ENCODE assay signal across 7 mouse cellular contexts in the genomic region with DNA sequence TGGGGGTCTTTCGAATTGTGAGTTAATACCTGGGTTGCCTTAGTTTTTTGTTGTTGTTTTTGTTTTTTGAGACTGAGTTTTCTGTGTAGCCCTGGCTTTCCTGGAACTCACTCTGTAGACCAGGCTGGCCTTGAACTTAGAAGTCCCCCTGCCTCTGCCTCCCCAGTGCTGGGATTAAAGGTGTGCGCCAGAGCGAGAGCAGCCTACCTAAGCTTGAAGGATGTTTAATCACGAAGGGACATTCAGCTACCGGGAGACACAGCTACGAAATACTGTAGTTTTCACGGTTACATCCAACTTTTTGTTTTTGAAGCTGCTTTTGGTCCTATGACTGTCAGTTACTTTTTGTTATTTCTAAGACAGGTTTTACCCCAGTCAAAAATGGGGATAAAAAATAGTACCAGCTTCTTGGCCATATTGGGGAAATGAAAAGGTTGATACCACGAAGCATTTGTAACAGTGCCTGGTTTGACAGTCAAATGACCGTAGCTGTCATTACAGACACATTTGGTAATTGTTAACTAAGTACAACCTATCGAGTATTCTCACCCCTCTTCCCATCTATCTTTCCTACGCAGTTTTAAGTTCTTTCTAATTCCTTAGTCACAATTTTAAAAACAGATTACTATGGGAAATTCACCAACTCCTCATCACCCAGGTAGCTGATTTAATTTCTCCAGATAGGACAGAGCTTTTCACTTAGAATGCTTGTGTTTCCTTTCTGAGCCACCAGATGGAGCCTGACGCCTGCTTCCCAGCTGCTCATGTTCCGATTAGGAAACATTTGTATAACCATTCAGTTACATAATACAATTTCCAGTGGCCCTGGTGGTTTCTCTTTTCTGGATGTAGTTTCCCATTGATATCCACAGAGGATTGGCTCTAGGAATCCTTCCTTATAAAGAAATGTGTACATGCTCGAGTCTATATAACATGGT. TPM values are rescaled to one million over a fixed set of nuclear protein-coding genes. Genes with fewer than 3 reads are reported as not detected.
DNase-seq lines count a peak whose midpoint lies in the region; ATAC-seq and TF ChIP-seq lines count a peak whose summit lies in the region.

No protein-coding gene starts in this region.

- 46% methylated on average over 14 of the region's 14 CpGs for WGBS in hindbrain, postnatal 0 days

- H3K4me1 ChIP-seq in hindbrain, postnatal 0 days (ENCODE audit: insufficient read depth, low read length) = no peaks in the 10 kb centered on the region

- H3K27ac ChIP-seq in hindbrain, postnatal 0 days = peak overlapping the region; percentile 92; the same call in 1 of the 2 replicates

- H3K4me2 ChIP-seq in hindbrain, postnatal 0 days (ENCODE audit: low read depth, low read length) = peak overlapping the region; percentile 65

- peak; percentile 87 for TF ChIP-seq CTCF in hindbrain, postnatal 0 days (IDR thresholded peaks at IDR 0.05; ENCODE audit: low read depth)

- peak; percentile 97 for DNase-seq in adipocyte (ENCODE audit: low spot score)
- peak; percentile 89 for DNase-seq in gastrocnemius, adult 18-20 months (ENCODE audit: low spot score)
- DNase-seq in hindbrain, postnatal 0 days (ENCODE audit: low spot score) = peak; percentile 86
- peak; percentile 81 for DNase-seq in left cerebral cortex, adult 11 months (ENCODE audit: low spot score)
- DNase-seq in lung, postnatal 36 days = peak; percentile 94
- DNase-seq in right cerebral cortex, adult 2 months (ENCODE audit: low spot score in 2 of 2) = peak; percentile 86 to 89

- H3K27me3 ChIP-seq in hindbrain, postnatal 0 days (ENCODE audit: insufficient read depth, low read length) = no peaks in the 10 kb centered on the region

- no peaks in the 10 kb centered on the region for H3K36me3 ChIP-seq in hindbrain, postnatal 0 days (ENCODE audit: insufficient read depth, low read length)

- H3K4me3 ChIP-seq in hindbrain, postnatal 0 days (ENCODE audit: low read length) = peak overlapping the region; percentile 79

- ATAC-seq in common myeloid progenitor, adult 5-6 weeks (replicated peaks; ENCODE audit: low read depth, poor library complexity, severe bottlenecking) = peak; percentile 63
- ATAC-seq in hindbrain, postnatal 0 days = no peak

- 0 out of 2 replicates have a peak overlapping the region, but pooled peaks have one; percentile 80 for H3K9ac ChIP-seq in hindbrain, postnatal 0 days (replicated peaks; ENCODE audit: low read length)

- H3K9me3 ChIP-seq in hindbrain, postnatal 0 days (ENCODE audit: low read length) = no peaks in the 10 kb centered on the region

RNA-seq across cellular contexts. Expression of gene Nepro, which starts 1.5 kb away (rescaled TPM):
- total RNA-seq in common myeloid progenitor, adult 5-6 weeks (2017) = 22.7 and 25.1 TPM in 2 replicates
- 1 to 10 TPM; 2.6 to 3.1 TPM for total RNA-seq in gastrocnemius, adult 18-20 months (2021)
- total RNA-seq in hindbrain, postnatal 0 days (2014; rRNA removed) = 3.3 and 3.5 TPM in 2 replicates
- polyA plus RNA-seq in hindbrain, postnatal 0 days (2015; fragmentation: Nextera tagmentation; extraction: Ambion mirVana) = 3.2 TPM in 2 replicates

RNA-seq across cellular contexts. Expression of gene Gtpbp8, which starts 20.6 kb away (rescaled TPM):
- 9.7 and 18.3 TPM in 2 replicates for total RNA-seq in common myeloid progenitor, adult 5-6 weeks (2017)
- 1 to 10 TPM; 6.1 to 8.8 TPM for total RNA-seq in gastrocnemius, adult 18-20 months (2021)
- 22.4 and 22.9 TPM in 2 replicates for total RNA-seq in hindbrain, postnatal 0 days (2014; rRNA removed)
- 32.2 and 33.5 TPM in 2 replicates for polyA plus RNA-seq in hindbrain, postnatal 0 days (2015; fragmentation: Nextera tagmentation; extraction: Ambion mirVana)

RNA-seq across cellular contexts. Expression of gene Cd200r1, which starts 40.0 kb away (rescaled TPM):
- 4.3 and 5.8 TPM in 2 replicates for total RNA-seq in common myeloid progenitor, adult 5-6 weeks (2017)
- under 1 TPM in 1 of 2 experiments, not detected in 1; 0.32 TPM for total RNA-seq in gastrocnemius, adult 18-20 months (2021)
- 0.42 TPM in 1 of 2 replicates, not detected in the other for total RNA-seq in hindbrain, postnatal 0 days (2014; rRNA removed)
- 0.39 and 0.68 TPM in 2 replicates for polyA plus RNA-seq in hindbrain, postnatal 0 days (2015; fragmentation: Nextera tagmentation; extraction: Ambion mirVana)
